Mouse (Mus musculus) left cerebral cortex, postnatal 25 days (tissue): ENCODE results near the gene Vmn1r168. TPM values are rescaled to one million over a fixed set of nuclear protein-coding genes. Genes with fewer than 3 reads are reported as not detected.
"Not testable (repeated sequence)": the region's sequence is repeated elsewhere in the genome, so short reads cannot be mapped to it uniquely, and the experiment has no call there.

Experiments used
- DNase-seq, 2 experiments: peaks; one replicate each; pipeline ENCODE4 v3.0.0; 2022; ENCODE audit warnings: low spot score in 2 of 2, mixed read lengths in 1 of 2
- intact Hi-C: fragments of 180-260 bp; cut with DNase I; formaldehyde crosslinking; loops from one replicate; pipeline ENCODE4 v1.15.1; 2025
- total RNA-seq, 2 experiments: library from RNA; stranded (reverse); gene quantifications; 2 replicates each; pipeline ENCODE4 v1.2.3; 2021

Vmn1r168 gene
- not detected for total RNA-seq

DNA sequence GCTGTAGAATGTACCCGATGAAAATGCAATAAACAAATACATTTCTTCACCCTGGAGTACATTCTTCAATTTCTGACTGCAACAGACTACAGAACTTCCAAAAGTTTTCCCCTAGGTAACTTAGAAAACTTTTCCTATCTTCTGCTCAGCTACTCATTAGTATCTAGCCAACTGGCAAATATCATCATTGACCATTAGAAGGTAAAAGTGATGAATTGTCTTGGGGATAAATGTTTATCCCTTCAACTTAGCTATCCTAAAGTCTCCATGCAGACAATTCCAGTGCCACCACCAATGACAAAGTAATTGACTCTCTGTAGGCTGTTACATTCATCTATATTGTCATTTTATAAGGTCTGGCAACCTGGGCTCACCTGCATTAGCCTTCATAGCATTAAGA is at the start of gene Vmn1r168:
Gene Vmn1r168 (plus strand): TSS at position 301 of the 400 bp plus-strand sequence.
- intact Hi-C loops, DNase-seq: not testable (repeated sequence)

DNA sequence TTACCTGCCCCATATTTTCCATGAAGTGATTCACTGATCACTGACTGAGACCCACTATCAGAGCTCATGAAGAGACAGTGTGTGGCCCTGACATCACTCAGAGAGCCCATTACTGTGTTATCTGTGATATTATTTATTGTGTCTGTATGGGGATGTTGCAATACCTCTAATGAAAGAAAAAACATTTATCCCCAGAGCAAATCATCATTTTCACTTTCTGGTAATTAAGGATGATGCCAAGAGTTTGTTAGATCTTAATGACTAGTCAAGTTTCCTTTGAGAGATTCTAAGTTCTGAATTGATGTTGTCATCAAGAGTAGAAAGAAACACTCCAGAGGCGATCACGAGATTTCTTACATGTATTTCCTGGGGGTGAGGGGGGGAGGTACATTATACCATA is 32.4 kb upstream of the Vmn1r168 start, which contains the start of gene Vmn1r167:
Gene Vmn1r167 (minus strand): TSS at position 101 of the 400 bp plus-strand sequence.
- DNase-seq, intact Hi-C loops: not testable (repeated sequence)

GRCm38 (mm10) chr7:23575226-23575625 is 35.7 kb downstream of the Vmn1r168 start, which contains the start of gene Vmn1r169:
Gene Vmn1r169 (plus strand): TSS chr7:23575526.
- DNase-seq, intact Hi-C loops: not testable (repeated sequence)

Other genes starting within 250 kb of the Vmn1r168 start
- gene Nlrp4e, start 238.5 kb upstream of the Vmn1r168 start, total RNA-seq = not detected
- not detected for gene Nlrp5, start 153.8 kb upstream of the Vmn1r168 start, total RNA-seq
- gene Vmn1r167, start 32.5 kb upstream of the Vmn1r168 start, total RNA-seq = not detected
- not detected for gene Vmn1r169, start 35.8 kb downstream of the Vmn1r168 start, total RNA-seq
- gene Vmn1r170, start 66.4 kb downstream of the Vmn1r168 start, total RNA-seq = not detected
- gene Vmn1r171, start 91.0 kb downstream of the Vmn1r168 start, total RNA-seq = not detected
- gene Vmn1r172, start 118.6 kb downstream of the Vmn1r168 start, total RNA-seq = not detected
- gene Vmn1r173, start 161.0 kb downstream of the Vmn1r168 start, total RNA-seq = not detected
- not detected for gene Vmn1r174, start 212.5 kb downstream of the Vmn1r168 start, total RNA-seq